Mouse (Mus musculus) forebrain, embryonic 15.5 days (tissue): ENCODE measurements around the gene Slc38a6. TPM values are rescaled to one million over a fixed set of nuclear protein-coding genes. Genes with fewer than 3 reads are reported as not detected.
A peak's percentile ranks its signal among the peaks of the same experiment; 100 is the strongest.

ENCODE experiments used
- ATAC-seq: fragments of 200-750 bp; cut with Nextera tagmentation; replicated peaks from 2 replicates; pipeline ENCODE4 v1.8.0; 2017; ENCODE audit warnings: mild to moderate bottlenecking, moderate TSS enrichment, moderate library complexity
- H3K27ac ChIP-seq: fragments of 300-500 bp; sonication (generic); replicated peaks from 2 replicates; pipeline ENCODE4 v1.5.1; 2015; ENCODE audit warnings: mild to moderate bottlenecking, inconsistent platforms
- H3K27me3 ChIP-seq: fragments of 300-500 bp; sonication (generic); 2 replicates; pipeline ENCODE4 v1.6.1; 2015; ENCODE audit warnings: inconsistent platforms
- H3K36me3 ChIP-seq: fragments of 300-500 bp; sonication (generic); 2 replicates; pipeline ENCODE4 v1.6.1; 2015; ENCODE audit warnings: mild to moderate bottlenecking, inconsistent platforms
- H3K4me1 ChIP-seq: fragments of 300-500 bp; sonication (generic); 2 replicates; pipeline ENCODE4 v1.6.1; 2015; ENCODE audit warnings: inconsistent platforms
- H3K4me2 ChIP-seq: fragments of 300-500 bp; sonication (generic); replicated peaks from 2 replicates; pipeline ENCODE4 v1.6.1; 2015; ENCODE audit warnings: mild to moderate bottlenecking, inconsistent platforms
- H3K4me3 ChIP-seq: fragments of 300-500 bp; sonication (generic); 2 replicates; pipeline ENCODE4 v1.5.1; 2015; ENCODE audit warnings: mild to moderate bottlenecking, inconsistent platforms
- H3K9ac ChIP-seq: fragments of 300-500 bp; sonication (generic); replicated peaks from 2 replicates; pipeline ENCODE4 v1.6.1; 2015; ENCODE audit warnings: mild to moderate bottlenecking, inconsistent platforms
- H3K9me3 ChIP-seq: fragments of 300-500 bp; sonication (generic); 2 replicates; pipeline ENCODE4 v1.6.1; 2016; ENCODE audit warnings: inconsistent platforms
- WGBS: fragments of 180-500 bp; shearing (Covaris S2); methylation state at CpG from one replicate; pipeline ENCODE4 v1.1.7; 2015; ENCODE audit warnings: mixed read lengths; 5-methylcytosine and 5-hydroxymethylcytosine counted together
- polyA plus RNA-seq: library from polyadenylated mRNA; unstranded; fragments of >200 nt; fragmentation: Nextera tagmentation; extraction: Ambion mirVana; gene quantifications from 2 replicates; pipeline ENCODE4 v1.2.1, GENCODE M21; 2015

Gene Slc38a6
- polyA plus RNA-seq, 1 experiment from 2014 or later = 6.7 TPM

DNA sequence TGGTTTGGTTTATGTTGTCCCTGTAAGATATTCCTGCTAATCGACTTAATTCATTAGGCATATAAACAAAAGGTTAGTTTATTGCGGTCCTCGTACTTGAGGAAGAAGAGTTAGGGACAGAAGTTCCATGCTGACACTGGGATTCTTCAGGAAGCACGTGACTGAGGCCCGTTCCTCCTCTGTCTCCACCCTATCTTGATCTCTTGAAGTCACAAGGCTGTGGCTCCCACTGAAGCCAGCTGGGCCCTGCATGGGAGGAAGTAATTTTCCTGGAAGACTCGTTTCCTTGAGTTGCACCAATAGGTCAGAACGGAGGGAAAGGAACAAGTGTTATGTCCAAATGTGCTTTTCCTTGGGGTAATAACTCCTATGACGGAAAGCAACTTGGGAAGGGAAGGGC, 1.0 kb downstream of the Slc38a6 start:
- Histone ChIP-seq H3K4me2 (peak overlapping the region; percentile 79), H3K27ac (no peak overlapping the region), H3K4me3 (peak overlapping the region; percentile 96), H3K27me3 (no peaks in the 10 kb centered on the region), H3K9ac (peak overlapping the region; percentile 88), H3K4me1 (peaks cover 32% of the 10 kb centered on the region), H3K9me3 (no peaks in the 10 kb centered on the region), H3K36me3 (peaks cover 7% of the 10 kb centered on the region; the same call in 1 of the 2 replicates)
- no peak for ATAC-seq
- 78% methylated on average over 8 of the region's 8 CpGs for WGBS

DNA sequence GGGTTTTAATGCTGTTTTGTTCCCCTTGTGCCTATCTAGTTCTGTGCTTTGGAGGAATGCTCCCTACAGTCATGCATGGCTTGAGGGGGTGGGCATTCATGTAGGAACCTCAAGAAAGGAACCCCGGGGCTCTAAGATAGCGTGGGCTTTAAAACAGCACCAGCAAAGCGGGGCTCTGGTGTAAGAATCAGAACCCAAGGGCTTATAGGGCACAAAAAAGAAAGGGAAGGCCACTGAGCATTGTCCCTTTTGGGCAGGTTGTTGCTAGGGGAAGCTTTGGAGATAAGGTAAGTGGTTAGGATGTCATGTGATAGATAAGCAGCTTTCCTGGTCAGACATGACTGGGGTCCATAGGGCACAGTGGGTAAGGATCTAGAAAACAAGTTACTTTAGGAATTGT, 2.0 kb downstream of the Slc38a6 start:
- 98% methylated on average over 3 of the region's 3 CpGs for WGBS
- no peak for ATAC-seq
- Histone ChIP-seq H3K4me2 (no peak overlapping the region), H3K27me3 (no peaks in the 10 kb centered on the region), H3K9ac (no peak overlapping the region), H3K36me3 (peaks cover 4% of the 10 kb centered on the region; the same call in 1 of the 2 replicates), H3K4me1 (peaks cover 27% of the 10 kb centered on the region), H3K27ac (no peak overlapping the region), H3K9me3 (no peaks in the 10 kb centered on the region), H3K4me3 (no peak overlapping the region)

DNA sequence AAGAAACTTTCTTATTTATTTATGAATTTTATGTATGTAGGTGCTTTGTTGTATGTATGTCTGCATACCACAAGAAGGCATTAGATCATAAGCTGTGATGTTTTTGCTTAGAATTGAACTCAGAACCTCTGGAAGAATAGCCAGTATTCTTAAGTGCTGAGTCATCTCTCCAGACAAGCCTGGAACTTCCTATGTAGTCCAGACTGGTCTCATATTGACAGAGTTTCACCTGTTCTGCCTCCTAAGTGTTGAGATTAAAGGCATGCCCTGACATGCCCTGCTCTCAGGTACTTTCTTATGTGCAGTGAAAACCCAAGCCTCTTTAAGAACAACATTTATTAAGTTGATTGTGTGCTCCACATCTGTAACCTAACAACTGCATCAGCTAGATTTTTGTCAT, 8.3 kb downstream of the Slc38a6 start:
- Histone ChIP-seq H3K4me1 (peaks cover 10% of the 10 kb centered on the region; the same call in 1 of the 2 replicates), H3K27me3 (no peaks in the 10 kb centered on the region), H3K4me3 (no peak overlapping the region), H3K4me2 (no peak overlapping the region), H3K27ac (no peak overlapping the region), H3K9ac (no peak overlapping the region), H3K36me3 (peaks cover 4% of the 10 kb centered on the region; the same call in 1 of the 2 replicates), H3K9me3 (no peaks in the 10 kb centered on the region)
- ATAC-seq = no peak

DNA sequence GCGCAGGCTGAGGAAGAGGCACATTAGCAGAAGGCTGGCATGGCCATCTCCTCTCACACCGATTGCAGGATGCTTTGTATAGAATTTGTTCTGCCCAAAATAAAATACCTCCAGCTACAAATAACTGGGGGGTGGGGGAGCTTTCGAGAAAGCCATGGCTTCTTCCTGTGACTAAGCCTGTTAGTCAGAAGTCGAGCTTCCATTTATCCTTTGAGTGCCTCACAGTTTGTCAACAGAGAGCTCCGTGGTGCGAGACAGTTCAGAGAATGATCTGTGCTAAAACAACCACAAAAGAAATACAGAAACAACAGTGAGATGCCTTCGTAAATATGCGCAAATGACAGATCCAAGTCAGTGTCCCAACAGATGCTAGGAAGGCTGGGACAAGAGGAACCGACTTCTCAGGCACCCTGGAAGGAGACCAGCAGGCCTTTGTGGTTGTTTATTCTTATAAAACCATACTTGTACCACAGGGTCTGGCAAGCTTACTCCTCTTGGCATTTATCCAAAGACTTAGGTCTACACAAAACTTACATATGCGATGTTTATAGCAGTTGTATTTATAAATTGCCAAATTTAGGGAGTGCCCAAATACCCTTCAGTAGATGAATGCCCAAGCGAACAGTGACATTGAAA, 9.0 kb downstream of the Slc38a6 start:
- Histone ChIP-seq H3K36me3 (peaks cover 4% of the 10 kb centered on the region; the same call in 1 of the 2 replicates), H3K27ac (no peak overlapping the region), H3K27me3 (no peaks in the 10 kb centered on the region), H3K9ac (no peak overlapping the region), H3K4me3 (no peak overlapping the region), H3K9me3 (no peaks in the 10 kb centered on the region), H3K4me2 (no peak overlapping the region), H3K4me1 (peaks cover 10% of the 10 kb centered on the region; the same call in 1 of the 2 replicates)
- 74% methylated on average over 11 of the region's 11 CpGs for WGBS
- ATAC-seq = no peak

DNA sequence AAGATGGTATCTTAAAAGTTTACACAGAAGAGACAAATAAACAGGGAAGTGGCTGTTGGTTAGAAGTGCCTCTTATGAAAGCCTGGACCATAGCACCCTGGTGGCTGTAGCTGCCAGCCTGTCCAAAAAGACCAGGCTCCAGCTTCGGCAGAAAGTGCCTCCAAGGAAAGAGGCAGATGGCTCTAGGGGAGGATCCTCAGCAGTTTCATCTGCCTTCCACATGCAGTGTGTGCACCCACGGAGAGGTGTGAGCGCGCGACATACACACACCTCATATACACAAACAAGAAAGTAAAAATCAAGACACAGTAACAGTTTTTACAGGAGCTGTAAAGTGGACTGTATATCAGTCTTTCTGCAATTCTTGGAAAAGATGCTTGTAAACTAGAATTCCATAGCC, 12.0 kb downstream of the Slc38a6 start:
- Histone ChIP-seq H3K4me2 (no peak overlapping the region), H3K9me3 (no peaks in the 10 kb centered on the region), H3K27ac (no peak overlapping the region), H3K4me1 (peaks cover 10% of the 10 kb centered on the region; the same call in 1 of the 2 replicates), H3K27me3 (no peaks in the 10 kb centered on the region), H3K4me3 (no peak overlapping the region), H3K9ac (no peak overlapping the region), H3K36me3 (no peaks in the 10 kb centered on the region)
- no peak for ATAC-seq
- WGBS = 87% methylated on average over 5 of the region's 5 CpGs

DNA sequence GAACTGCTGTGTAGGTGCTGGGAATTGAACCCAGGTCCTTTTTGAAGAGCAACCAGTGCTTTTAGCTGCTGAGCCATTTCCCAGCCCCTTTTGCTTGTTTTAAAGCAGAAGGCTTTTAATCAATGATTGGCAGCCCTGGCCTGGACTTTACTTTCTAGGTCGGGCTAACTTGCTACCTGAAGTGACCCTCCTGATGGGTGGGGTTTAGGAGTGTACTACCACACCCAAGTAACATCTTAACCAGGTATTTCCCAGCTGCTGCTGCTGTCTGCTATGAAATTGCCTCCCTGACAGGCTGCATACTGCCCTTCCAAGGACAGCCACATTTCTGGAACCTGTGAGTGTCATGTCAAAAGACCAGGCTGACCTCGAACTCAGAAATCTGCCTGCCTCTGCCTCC, 14.0 kb downstream of the Slc38a6 start:
- Histone ChIP-seq H3K4me1 (peaks cover 5% of the 10 kb centered on the region; the same call in 1 of the 2 replicates), H3K9me3 (no peaks in the 10 kb centered on the region), H3K4me3 (no peak overlapping the region), H3K36me3 (no peaks in the 10 kb centered on the region), H3K27ac (no peak overlapping the region), H3K27me3 (no peaks in the 10 kb centered on the region), H3K9ac (no peak overlapping the region), H3K4me2 (no peak overlapping the region)
- 89% methylated on average over 2 of the region's 2 CpGs for WGBS
- ATAC-seq = no peak

DNA sequence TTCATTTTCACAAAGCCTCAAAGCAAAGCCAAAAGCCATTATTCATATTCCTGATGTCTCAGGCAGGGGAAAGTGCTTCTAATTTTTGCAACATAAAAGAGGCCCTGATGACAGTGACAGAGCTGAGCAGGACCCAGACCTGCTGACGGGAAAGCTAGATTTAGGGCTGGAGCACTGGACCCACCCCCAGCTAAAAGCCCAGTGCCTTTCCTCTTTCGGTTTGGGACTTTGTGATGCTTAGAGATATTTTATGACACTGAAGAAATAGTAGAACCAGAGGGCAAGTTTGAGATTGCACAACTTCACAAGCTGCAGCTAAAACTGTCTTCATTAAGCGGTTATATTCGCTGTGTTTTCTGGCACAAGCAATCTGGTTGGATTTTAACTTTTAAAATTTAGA, 18.1 kb downstream of the Slc38a6 start:
- no peaks in the 10 kb centered on the region for H3K27me3 ChIP-seq
- no peak overlapping the region for H3K4me2 ChIP-seq
- ATAC-seq = no peak
- H3K4me1 ChIP-seq = no peaks in the 10 kb centered on the region
- no peak overlapping the region for H3K27ac ChIP-seq
- 94% methylated on average over 4 of the region's 4 CpGs for WGBS
- H3K9ac ChIP-seq = no peak overlapping the region
- no peaks in the 10 kb centered on the region for H3K36me3 ChIP-seq
- no peak overlapping the region for H3K4me3 ChIP-seq
- H3K9me3 ChIP-seq = no peaks in the 10 kb centered on the region

DNA sequence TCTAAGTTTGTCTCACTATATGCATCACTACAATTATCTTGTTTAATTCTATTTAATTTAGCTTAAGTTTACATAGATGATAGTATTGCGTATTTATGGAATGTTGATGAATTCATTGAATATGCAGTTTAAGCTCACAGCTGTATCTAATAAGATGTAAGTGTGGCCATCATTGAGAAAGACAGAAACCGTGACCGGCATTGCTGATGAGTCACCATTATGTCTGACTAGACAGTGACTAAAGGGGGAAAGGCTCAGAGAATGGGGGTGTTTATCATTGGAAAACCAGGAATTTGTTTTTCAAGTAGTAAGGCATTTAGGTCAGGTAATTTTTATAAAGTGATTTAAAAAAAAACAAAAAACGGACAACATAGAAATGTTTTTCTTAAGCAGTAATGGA, 21.2 kb downstream of the Slc38a6 start:
- H3K27me3 ChIP-seq = no peaks in the 10 kb centered on the region
- H3K4me1 ChIP-seq = no peaks in the 10 kb centered on the region
- H3K9me3 ChIP-seq = no peaks in the 10 kb centered on the region
- no peak overlapping the region for H3K9ac ChIP-seq
- WGBS = 91% methylated on average over 4 of the region's 4 CpGs
- H3K36me3 ChIP-seq = no peaks in the 10 kb centered on the region
- no peak overlapping the region for H3K4me2 ChIP-seq
- H3K27ac ChIP-seq = no peak overlapping the region
- H3K4me3 ChIP-seq = no peak overlapping the region
- ATAC-seq = no peak

DNA sequence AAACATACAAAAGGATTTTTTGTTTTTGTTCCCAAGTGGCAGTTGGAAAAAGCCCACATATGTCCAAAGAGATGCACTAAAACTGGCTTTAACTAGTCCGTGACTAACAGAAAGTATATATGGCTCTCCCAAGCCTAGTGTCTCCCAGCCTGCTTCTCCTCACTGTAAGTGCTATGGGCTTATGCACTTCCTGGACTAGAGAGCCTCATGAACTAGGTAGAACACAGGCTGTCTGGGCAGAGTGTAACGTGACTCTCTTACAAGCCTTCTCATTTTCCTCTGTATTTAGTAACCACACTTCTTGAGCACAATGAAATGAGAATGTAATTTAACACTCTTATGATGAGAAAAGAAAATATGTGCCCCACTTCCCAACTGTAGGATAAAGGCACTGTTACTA, 22.1 kb downstream of the Slc38a6 start:
- Histone ChIP-seq H3K9ac (no peak overlapping the region), H3K4me3 (no peak overlapping the region), H3K9me3 (no peaks in the 10 kb centered on the region), H3K27ac (no peak overlapping the region), H3K4me2 (no peak overlapping the region), H3K4me1 (no peaks in the 10 kb centered on the region), H3K36me3 (no peaks in the 10 kb centered on the region), H3K27me3 (no peaks in the 10 kb centered on the region)
- 85% methylated on average over 2 of the region's 2 CpGs for WGBS
- ATAC-seq = no peak

DNA sequence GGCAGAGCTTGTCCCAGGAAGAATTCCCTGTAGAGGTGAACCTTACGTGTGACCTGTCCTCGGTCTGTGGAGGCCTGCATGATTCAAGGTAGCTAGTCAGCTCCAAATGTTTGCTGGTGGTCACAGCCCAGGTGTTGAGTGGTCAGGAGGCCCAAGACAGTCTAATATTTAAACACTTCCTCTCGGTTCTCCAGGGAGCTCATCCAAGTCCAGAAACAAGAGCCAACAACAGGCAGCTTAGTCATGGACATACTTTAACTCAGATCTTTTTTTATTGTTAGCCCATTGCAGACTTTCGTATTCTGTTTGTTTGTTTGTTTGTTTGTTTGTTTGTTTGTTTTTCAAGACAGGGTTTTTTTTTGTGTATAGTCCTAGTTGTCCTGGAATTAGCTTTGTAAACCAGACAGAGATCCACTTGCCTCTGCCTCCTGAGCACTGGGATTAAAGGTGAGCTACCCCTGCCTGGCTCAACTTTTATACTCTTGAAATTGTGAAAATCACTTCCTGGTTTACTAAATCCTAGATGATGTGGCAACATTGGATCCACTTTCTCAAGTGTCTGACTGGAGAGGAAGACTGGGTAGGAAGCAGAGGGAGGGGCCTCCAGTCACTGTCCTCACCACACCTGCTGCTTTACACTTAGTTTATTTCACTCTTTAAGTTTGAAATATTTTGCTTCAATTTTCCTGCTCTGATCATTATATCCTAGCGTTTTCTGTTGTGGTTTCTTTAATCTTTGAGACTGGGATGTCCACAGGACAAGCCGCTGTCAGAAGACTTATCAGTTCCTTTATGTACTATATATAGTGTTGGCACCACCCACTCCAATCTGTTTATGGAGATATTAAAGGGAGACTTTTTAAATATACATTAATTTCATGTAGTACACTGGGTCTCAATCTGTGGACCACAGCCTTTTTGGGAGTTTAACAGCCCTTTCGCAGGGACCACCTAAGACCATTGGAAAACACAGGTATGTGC, 31.4 kb downstream of the Slc38a6 start:
- Histone ChIP-seq H3K4me2 (no peak overlapping the region), H3K9ac (no peak overlapping the region), H3K9me3 (no peaks in the 10 kb centered on the region), H3K4me3 (no peak overlapping the region), H3K27ac (no peak overlapping the region), H3K4me1 (no peaks in the 10 kb centered on the region), H3K27me3 (no peaks in the 10 kb centered on the region), H3K36me3 (no peaks in the 10 kb centered on the region)
- 95% methylated on average over 7 of the region's 7 CpGs for WGBS
- no peak for ATAC-seq

DNA sequence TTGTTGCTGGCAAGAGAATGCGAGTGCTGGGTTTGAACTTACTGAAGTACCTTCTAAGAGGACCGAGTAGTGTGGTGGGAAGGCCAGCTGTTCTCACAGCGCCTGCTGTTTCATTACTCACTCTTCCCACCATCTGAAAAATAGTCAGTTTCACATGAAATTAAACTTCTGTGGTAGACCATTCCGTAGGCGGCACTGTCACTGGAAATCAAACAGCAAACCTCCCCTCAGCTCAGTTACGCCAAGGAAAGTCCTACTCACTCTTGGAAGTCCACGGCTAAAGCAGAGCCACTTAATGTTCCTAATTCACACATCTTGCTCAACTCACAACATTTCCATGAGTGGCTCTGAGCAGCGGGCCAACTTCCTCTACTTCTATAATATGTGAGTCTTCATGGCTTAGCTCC, 37.6 kb downstream of the Slc38a6 start:
- H3K27ac ChIP-seq = no peak overlapping the region
- no peak overlapping the region for H3K9ac ChIP-seq
- no peak overlapping the region for H3K4me2 ChIP-seq
- WGBS = 93% methylated on average over 8 of the region's 8 CpGs
- H3K9me3 ChIP-seq = no peaks in the 10 kb centered on the region
- H3K27me3 ChIP-seq = no peaks in the 10 kb centered on the region
- no peak overlapping the region for H3K4me3 ChIP-seq
- no peaks in the 10 kb centered on the region for H3K36me3 ChIP-seq
- no peak for ATAC-seq
- no peaks in the 10 kb centered on the region for H3K4me1 ChIP-seq

DNA sequence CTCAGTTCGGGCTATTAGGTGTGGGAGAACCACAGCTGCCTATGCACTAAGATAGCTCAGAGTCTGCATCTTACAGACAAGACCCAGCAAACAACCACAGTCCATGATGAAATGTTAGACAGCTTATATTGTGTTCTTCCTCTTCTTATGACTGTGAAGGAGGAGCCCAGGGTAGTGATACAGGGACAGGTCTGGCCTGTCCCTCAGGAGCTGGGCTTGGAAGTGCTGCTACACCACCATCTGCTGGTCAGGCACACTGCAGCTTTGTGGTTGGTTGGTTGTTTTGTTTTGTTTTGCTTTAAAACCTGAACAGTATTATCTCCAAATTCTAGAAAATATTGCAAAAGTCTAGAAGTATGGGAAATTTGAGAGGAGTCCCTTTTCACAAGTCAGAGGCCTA, 38.2 kb downstream of the Slc38a6 start:
- no peak overlapping the region for H3K27ac ChIP-seq
- no peak overlapping the region for H3K4me2 ChIP-seq
- no peaks in the 10 kb centered on the region for H3K4me1 ChIP-seq
- 98% methylated on average over 1 of the region's 1 CpGs for WGBS
- H3K27me3 ChIP-seq = no peaks in the 10 kb centered on the region
- H3K4me3 ChIP-seq = no peak overlapping the region
- no peak for ATAC-seq
- no peak overlapping the region for H3K9ac ChIP-seq
- no peaks in the 10 kb centered on the region for H3K36me3 ChIP-seq
- H3K9me3 ChIP-seq = no peaks in the 10 kb centered on the region
